Mouse (Mus musculus) embryonic facial prominence, embryonic 14.5 days (tissue): ENCODE measurements at regions not wholly inside any gene's neighbourhood (a gene's known extent, or its start where the extent isn't known, plus 50 kb on each side); places are given as distances from the start of the nearest gene placed in this dataset.

Source experiments
- ATAC-seq: fragments of 200-750 bp; cut with Nextera tagmentation; 2 replicates; pipeline ENCODE4 v1.8.0; 2017; ENCODE audit warnings: low read depth, moderate number of reproducible peaks, moderate TSS enrichment
- DNase-seq: peaks from one replicate; pipeline ENCODE4 v3.0.0-alpha.2; 2015; ENCODE audit warnings: low spot score
- H3K27ac ChIP-seq: fragments of 300-500 bp; sonication (generic); replicated peaks from 2 replicates; pipeline ENCODE4 v1.5.1; 2014; ENCODE audit warnings: low read depth, mild to moderate bottlenecking, low read length, moderate library complexity
- H3K27me3 ChIP-seq: fragments of 300-500 bp; sonication (generic); replicated peaks from 2 replicates; pipeline ENCODE4 v1.6.1; 2014; ENCODE audit warnings: low read length; ENCODE audit not compliant: control insufficient read depth, insufficient read depth
- H3K36me3 ChIP-seq: fragments of 300-500 bp; sonication (generic); 2 replicates; pipeline ENCODE4 v1.6.1; 2014; ENCODE audit warnings: low read length, mixed read lengths; ENCODE audit not compliant: control insufficient read depth, insufficient read depth
- H3K4me1 ChIP-seq: fragments of 300-500 bp; sonication (generic); 2 replicates; pipeline ENCODE4 v1.6.1; 2014; ENCODE audit warnings: antibody characterized with exemption, low read length; ENCODE audit not compliant: control insufficient read depth, insufficient read depth
- H3K4me2 ChIP-seq: fragments of 300-500 bp; sonication (generic); 2 replicates; pipeline ENCODE4 v1.6.1; 2014; ENCODE audit warnings: low read depth, mild to moderate bottlenecking, low read length, moderate library complexity, mixed read lengths
- H3K4me3 ChIP-seq: fragments of 300-500 bp; sonication (generic); 2 replicates; pipeline ENCODE4 v1.5.1; 2014; ENCODE audit warnings: low read depth, mild to moderate bottlenecking, low read length
- H3K9ac ChIP-seq: fragments of 300-500 bp; sonication (generic); 2 replicates; pipeline ENCODE4 v1.6.1; 2014; ENCODE audit warnings: low read depth, mild to moderate bottlenecking, low read length, moderate library complexity, mixed read lengths
- H3K9me3 ChIP-seq: fragments of 300-500 bp; sonication (generic); 2 replicates; pipeline ENCODE4 v1.6.1; 2016; ENCODE audit warnings: low read length; ENCODE audit not compliant: control insufficient read depth
- WGBS: fragments of 180-500 bp; shearing (Covaris S2); extraction: QIAGEN DNeasy Blood & Tissue Kit; methylation state at CpG from one replicate; pipeline ENCODE4 v1.1.7; 2014; 5-methylcytosine and 5-hydroxymethylcytosine counted together

DNA sequence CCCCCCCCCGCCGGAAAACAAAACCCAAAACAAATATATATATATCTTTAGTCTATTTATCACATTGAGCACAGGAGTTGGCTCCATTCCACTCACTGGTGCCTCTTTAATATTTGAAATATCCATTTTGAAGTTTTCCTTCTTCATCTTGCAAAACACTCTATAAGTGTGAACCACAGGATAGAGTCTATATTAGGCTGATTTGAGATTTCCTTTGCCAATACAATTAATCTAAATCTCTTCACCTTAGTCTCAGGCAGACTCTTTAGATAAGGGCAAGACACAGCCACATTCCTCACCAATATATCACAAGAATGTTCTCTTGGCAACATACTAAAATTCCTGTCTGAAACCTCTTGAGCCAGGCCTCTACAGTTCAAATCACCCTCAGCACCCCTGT is 282.1 kb upstream of the Mpdz start:
- no peak for ATAC-seq
- Histone ChIP-seq H3K9me3 (no peaks in the 10 kb centered on the region), H3K9ac (no peak overlapping the region), H3K4me3 (no peak overlapping the region), H3K36me3 (no peaks in the 10 kb centered on the region), H3K27me3 (no peaks in the 10 kb centered on the region), H3K27ac (no peak overlapping the region), H3K4me2 (no peak overlapping the region), H3K4me1 (peaks cover 9% of the 10 kb centered on the region)
- WGBS, result 93% methylated on average over 2 of the region's 2 CpGs
- no peak for DNase-seq

- ATAC-seq, result no peak
- Histone ChIP-seq H3K27ac (no peak overlapping the region), H3K27me3 (no peaks in the 10 kb centered on the region), H3K4me1 (no peaks in the 10 kb centered on the region), H3K36me3 (no peaks in the 10 kb centered on the region), H3K9ac (no peak overlapping the region), H3K4me3 (no peak overlapping the region), H3K9me3 (no peaks in the 10 kb centered on the region), H3K4me2 (no peak overlapping the region)
- no peak for DNase-seq
- WGBS, result 57% methylated on average over 1 of the region's 1 CpGs
Observed at GRCm38 (mm10) chr4:81712378-81712777, 269.8 kb upstream of the Mpdz start.

DNA sequence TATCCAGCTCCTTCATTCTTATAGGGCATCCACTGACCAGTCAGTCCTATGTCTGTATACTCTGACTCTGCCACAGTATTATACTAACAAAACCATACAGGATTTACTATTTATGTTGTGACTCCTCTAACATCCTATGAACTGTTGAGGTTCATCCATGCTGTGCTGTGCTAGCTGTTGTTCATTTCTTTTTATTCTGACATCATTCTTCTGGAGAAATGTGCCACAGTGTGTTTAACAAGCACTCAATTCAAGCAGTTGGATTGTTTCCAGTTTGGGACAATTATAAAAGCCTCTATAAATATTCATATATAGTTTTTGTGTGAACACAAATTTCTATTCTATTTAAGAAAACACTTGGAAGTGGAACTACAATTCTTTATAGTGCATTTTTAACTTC is 252.6 kb upstream of the Mpdz start:
- ATAC-seq (no peak), DNase-seq (no peak)
- no peaks in the 10 kb centered on the region for H3K9me3 ChIP-seq

DNA sequence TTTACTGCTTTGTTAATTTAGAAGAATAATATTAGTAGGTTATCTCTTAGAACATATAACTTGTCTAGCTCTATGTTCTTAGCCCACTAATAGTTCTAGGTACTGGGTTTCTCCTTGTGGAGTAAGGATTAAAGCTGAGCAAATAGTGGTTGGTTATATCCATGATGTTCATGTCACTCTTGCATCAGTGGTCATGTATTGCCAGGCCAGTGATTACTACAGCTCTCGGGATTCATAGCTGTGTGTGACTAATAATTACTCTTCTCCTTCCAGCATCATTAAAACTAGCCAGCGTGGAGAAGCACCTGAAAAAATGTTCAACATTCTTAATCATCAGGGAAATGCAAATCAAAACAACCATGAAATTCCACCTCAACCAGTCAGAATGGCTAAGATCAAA is 234.6 kb upstream of the Mpdz start:
- Histone ChIP-seq H3K27ac (no peak overlapping the region), H3K4me3 (no peak overlapping the region), H3K27me3 (no peaks in the 10 kb centered on the region), H3K4me1 (no peaks in the 10 kb centered on the region), H3K9ac (no peak overlapping the region), H3K36me3 (no peaks in the 10 kb centered on the region), H3K4me2 (no peak overlapping the region), H3K9me3 (no peaks in the 10 kb centered on the region)
- ATAC-seq (no peak), DNase-seq (no peak)
- WGBS, result 79% methylated on average over 2 of the region's 2 CpGs

More for the DNA sequence above, 252.6 kb upstream of the Mpdz start:
- H3K27ac ChIP-seq, result no peak overlapping the region
- no peaks in the 10 kb centered on the region for H3K36me3 ChIP-seq
- H3K27me3 ChIP-seq, result no peaks in the 10 kb centered on the region
- no peak overlapping the region for H3K4me2 ChIP-seq
- no peak overlapping the region for H3K9ac ChIP-seq
- H3K4me3 ChIP-seq, result no peak overlapping the region
- H3K4me1 ChIP-seq, result no peaks in the 10 kb centered on the region

DNA sequence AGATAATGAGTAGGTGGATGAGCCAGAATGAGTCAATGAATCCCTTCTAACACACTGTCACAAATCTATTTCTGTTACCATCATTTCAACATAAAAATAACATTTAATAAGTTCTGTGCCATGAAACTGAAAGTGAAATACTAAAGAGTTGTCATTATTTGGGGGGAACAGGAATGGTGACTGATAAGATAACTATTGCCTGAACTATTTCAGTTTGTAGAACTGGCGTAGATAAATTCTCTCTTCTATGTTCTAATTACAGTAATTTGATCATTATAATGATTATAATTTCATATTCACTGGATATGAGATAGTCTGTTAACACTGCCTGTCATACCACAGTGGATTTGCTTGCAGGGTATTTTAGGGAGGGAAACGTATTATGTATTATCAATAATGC is 232.3 kb upstream of the Mpdz start:
- DNase-seq, result no peak
- no peaks in the 10 kb centered on the region for H3K4me1 ChIP-seq

DNA sequence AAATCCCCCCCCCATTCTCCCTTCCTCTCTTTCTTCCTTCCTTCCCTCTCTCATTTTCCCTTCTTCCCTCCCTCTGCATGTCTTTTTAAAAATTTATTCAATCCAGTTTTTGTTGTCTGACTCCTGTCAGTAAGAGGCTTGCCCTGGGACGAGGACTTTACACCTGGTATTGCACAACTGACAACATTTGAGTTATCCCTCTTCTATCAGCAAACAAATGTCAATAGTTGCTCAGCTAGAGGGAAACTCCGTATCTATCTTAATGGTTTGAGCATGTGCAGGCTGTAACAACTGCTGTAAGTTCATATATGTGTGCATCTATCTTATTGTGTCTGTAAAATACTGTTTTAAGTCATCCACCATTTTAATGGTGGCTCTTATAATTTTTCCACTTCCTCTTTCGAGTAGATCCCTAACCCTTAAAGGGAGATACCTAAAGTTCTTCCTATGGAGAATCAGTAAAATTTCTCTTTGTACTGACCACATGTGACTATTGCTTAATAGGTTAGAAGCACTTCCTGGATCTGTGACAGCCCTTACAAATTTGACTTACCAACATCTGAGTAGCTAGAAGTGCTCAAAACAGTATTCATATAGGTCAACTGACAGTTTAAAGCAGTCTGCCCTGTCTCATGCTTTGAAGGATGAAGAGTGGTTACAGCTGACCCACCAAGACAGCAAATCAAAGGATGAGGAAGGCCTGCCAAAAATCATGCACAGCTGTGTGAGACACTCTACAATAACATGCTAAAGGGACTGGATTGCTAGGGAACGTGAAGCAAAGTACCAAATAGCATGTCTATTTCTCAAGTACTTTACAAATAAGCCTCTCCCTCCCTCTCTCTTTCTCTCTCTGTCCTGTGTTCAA is 231.0 kb upstream of the Mpdz start:
- Histone ChIP-seq H3K9ac (no peak overlapping the region), H3K4me1 (no peaks in the 10 kb centered on the region), H3K4me3 (no peak overlapping the region), H3K4me2 (no peak overlapping the region), H3K27me3 (no peaks in the 10 kb centered on the region), H3K27ac (no peak overlapping the region), H3K36me3 (no peaks in the 10 kb centered on the region), H3K9me3 (no peaks in the 10 kb centered on the region)
- DNase-seq (peak; percentile 23), ATAC-seq (no peak)
- WGBS, result 71% methylated on average over 4 of the region's 4 CpGs

More for the DNA sequence above, 232.3 kb upstream of the Mpdz start:
- Histone ChIP-seq H3K27me3 (no peaks in the 10 kb centered on the region), H3K4me2 (no peak overlapping the region), H3K4me3 (no peak overlapping the region), H3K36me3 (no peaks in the 10 kb centered on the region), H3K9me3 (no peaks in the 10 kb centered on the region), H3K27ac (no peak overlapping the region), H3K9ac (no peak overlapping the region)
- no peak for ATAC-seq
- WGBS, result 92% methylated on average over 2 of the region's 2 CpGs

- no peak overlapping the region for H3K4me2 ChIP-seq
- no peak for ATAC-seq
- 59% methylated on average over 2 of the region's 2 CpGs for WGBS
- no peak overlapping the region for H3K27ac ChIP-seq
- H3K36me3 ChIP-seq, result no peaks in the 10 kb centered on the region
- H3K4me3 ChIP-seq, result no peak overlapping the region
- peak; percentile 5 for DNase-seq
- H3K27me3 ChIP-seq, result no peaks in the 10 kb centered on the region
- H3K9me3 ChIP-seq, result no peaks in the 10 kb centered on the region
- H3K9ac ChIP-seq, result no peak overlapping the region
- H3K4me1 ChIP-seq, result no peaks in the 10 kb centered on the region
Observed at GRCm38 (mm10) chr4:81671986-81672385, 229.4 kb upstream of the Mpdz start.

GRCm38 (mm10) chr4:81669181-81669580 is 226.6 kb upstream of the Mpdz start:
- no peak overlapping the region for H3K27ac ChIP-seq
- no peak overlapping the region for H3K4me2 ChIP-seq
- H3K36me3 ChIP-seq, result no peaks in the 10 kb centered on the region
- WGBS, result 15% methylated on average over 3 of the region's 3 CpGs
- no peak overlapping the region for H3K9ac ChIP-seq
- DNase-seq (peak; percentile 86), ATAC-seq (peak; percentile 65)
- no peak overlapping the region for H3K4me3 ChIP-seq
- H3K4me1 ChIP-seq, result no peaks in the 10 kb centered on the region
- no peaks in the 10 kb centered on the region for H3K9me3 ChIP-seq
- no peaks in the 10 kb centered on the region for H3K27me3 ChIP-seq

DNA sequence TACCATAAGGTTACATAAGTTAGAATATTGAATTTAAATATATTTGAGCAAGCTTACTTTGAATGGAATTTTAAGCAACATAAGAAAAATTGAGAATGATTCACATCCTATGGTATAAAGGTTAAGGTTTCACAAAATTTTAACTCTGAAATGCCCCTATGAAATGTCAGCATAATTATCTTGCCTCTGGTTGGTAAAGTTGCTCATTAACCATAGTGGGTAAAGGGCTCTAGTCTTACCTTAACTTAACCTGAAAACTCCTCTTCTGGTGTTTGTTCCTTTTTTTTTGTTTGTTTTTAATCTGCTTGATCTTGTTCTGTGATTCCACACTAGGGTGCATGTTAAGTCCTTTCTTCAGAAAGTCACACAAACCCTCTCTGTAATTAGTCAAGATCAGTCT is 218.5 kb upstream of the Mpdz start:
- Histone ChIP-seq H3K27me3 (no peaks in the 10 kb centered on the region), H3K4me1 (no peaks in the 10 kb centered on the region), H3K27ac (no peak overlapping the region), H3K9ac (no peak overlapping the region), H3K9me3 (0 out of 2 replicates have a peak, but pooled peaks cover 5% of the 10 kb centered on the region), H3K36me3 (no peaks in the 10 kb centered on the region), H3K4me3 (no peak overlapping the region), H3K4me2 (no peak overlapping the region)
- ATAC-seq (no peak), DNase-seq (no peak)
